Mouse (Mus musculus) layer of hippocampus, postnatal 14 days (tissue): ENCODE results near the gene Cers6. TPM values are rescaled to one million over a fixed set of nuclear protein-coding genes. Genes with fewer than 3 reads are reported as not detected.

ENCODE experiments used
- DNase-seq, 2 experiments: peaks; one replicate each; pipeline ENCODE4 v3.0.0; 2021 to 2022; ENCODE audit warnings: low spot score in 2 of 2, mixed read lengths in 1 of 2
- total RNA-seq, 2 experiments: library from RNA; stranded (reverse); gene quantifications; 2 replicates each; pipeline ENCODE4 v1.2.3; 2021

Cers6 gene
- total RNA-seq, 2 experiments from 2014 or later = 76.6 to 81.6 TPM

GRCm38 (mm10) chr2:69113829-69114547 lies 252.7 kb downstream of the Cers6 start:
- DNase-seq = no peak

- DNase-seq = peak; percentile 33 to 41
These were observed 254.7 kb downstream of the Cers6 start for GRCm38 (mm10) chr2:69115921-69116320.

- DNase-seq = peak; percentile 30 to 54
These were observed 255.5 kb downstream of the Cers6 start for GRCm38 (mm10) chr2:69116767-69117166.

- no peak for DNase-seq
These were observed 257.8 kb downstream of the Cers6 start for GRCm38 (mm10) chr2:69118994-69119393.

GRCm38 (mm10) chr2:69119718-69120117 lies 258.5 kb downstream of the Cers6 start:
- DNase-seq = no peak

GRCm38 (mm10) chr2:69121681-69122080 lies 260.4 kb downstream of the Cers6 start:
- no peak for DNase-seq

- DNase-seq = no peak
These were observed 264.2 kb downstream of the Cers6 start for GRCm38 (mm10) chr2:69125425-69125824.

GRCm38 (mm10) chr2:69128321-69128720 lies 267.1 kb downstream of the Cers6 start:
- no peak for DNase-seq

GRCm38 (mm10) chr2:69128921-69129395 lies 267.7 kb downstream of the Cers6 start:
- DNase-seq = no peak

- no peak for DNase-seq
These were observed 268.4 kb downstream of the Cers6 start for GRCm38 (mm10) chr2:69129425-69130210.

GRCm38 (mm10) chr2:69132046-69132445 lies 270.8 kb downstream of the Cers6 start:
- no peak for DNase-seq

GRCm38 (mm10) chr2:69132488-69133040 lies 271.3 kb downstream of the Cers6 start:
- DNase-seq = no peak

GRCm38 (mm10) chr2:69134186-69134585 lies 272.9 kb downstream of the Cers6 start:
- no peak for DNase-seq

GRCm38 (mm10) chr2:69134937-69135336 lies 273.7 kb downstream of the Cers6 start:
- DNase-seq = no peak

- DNase-seq = no peak
These were observed 274.7 kb downstream of the Cers6 start, which contains the start of gene Nostrin for GRCm38 (mm10) chr2:69135661-69136576. Gene Nostrin (plus strand): TSS chr2:69135800.

GRCm38 (mm10) chr2:69137406-69138084 lies 276.3 kb downstream of the Cers6 start:
- DNase-seq = no peak

GRCm38 (mm10) chr2:69138759-69139158 lies 277.5 kb downstream of the Cers6 start:
- DNase-seq = no peak

- no peak for DNase-seq
These were observed 279.0 kb downstream of the Cers6 start for GRCm38 (mm10) chr2:69140215-69140614.

GRCm38 (mm10) chr2:69140816-69141215 lies 279.6 kb downstream of the Cers6 start:
- DNase-seq = no peak

- DNase-seq = no peak
These were observed 287.4 kb downstream of the Cers6 start for GRCm38 (mm10) chr2:69148691-69149090.
